Mouse (Mus musculus) lung, postnatal 36 days (tissue): ENCODE measurements at regions not wholly inside any gene's neighbourhood (a gene's known extent, or its start where the extent isn't known, plus 50 kb on each side); places are given as distances from the start of the nearest gene placed in this dataset.

ENCODE experiments used
- DNase-seq: peaks from one replicate; pipeline ENCODE4 v3.0.0; 2022; ENCODE audit warnings: mixed read lengths

DNA sequence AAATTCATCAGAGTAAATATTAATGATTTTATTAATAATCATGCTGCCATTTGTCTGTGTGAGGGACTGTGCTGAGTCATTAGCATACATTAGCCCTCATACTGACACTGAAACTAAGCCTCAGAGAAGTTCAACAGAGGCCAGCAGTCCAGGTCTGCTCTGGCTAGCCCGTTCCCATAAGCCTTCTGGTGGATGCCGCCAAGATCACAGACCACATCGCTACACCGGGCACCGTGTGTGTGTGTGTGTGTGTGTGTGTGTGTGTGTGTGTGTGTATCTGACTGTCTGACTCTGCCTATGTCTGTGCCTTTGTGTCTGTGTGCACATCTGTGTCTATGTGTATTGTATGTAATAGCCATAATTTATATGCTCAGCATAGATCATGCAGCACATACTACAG is 106.0 kb downstream of the Rpl14 start:
- DNase-seq: no peak

DNA sequence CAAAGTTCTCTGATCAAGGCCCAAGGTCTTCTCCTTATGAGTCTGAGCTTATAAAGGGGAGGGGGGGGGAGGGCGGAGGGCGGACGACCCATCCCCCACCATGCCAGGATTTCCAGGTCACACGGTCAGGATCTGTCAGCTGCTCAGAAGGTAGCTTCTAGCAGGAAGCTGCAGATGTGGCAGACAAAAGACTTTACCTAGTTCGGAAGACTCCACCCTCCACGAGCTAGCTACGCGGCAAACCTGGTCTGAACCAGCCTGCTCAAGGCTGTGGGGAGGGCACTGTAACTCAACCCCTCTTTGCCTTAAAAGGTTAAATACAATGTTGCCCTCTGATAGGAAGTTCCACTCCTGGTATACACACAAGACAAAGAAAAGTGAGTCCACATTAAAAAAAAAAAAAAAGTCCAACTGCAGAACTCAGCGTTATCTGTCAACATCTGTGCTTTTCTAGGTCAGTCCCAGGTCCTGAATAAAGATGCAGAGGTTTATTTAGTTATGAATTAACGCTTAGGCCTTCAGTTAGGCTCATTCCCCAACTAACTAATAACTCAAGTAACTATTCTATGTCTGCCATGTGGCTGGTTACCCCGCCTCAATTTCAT is 108.7 kb downstream of the Rpl14 start:
- DNase-seq: no peak

DNA sequence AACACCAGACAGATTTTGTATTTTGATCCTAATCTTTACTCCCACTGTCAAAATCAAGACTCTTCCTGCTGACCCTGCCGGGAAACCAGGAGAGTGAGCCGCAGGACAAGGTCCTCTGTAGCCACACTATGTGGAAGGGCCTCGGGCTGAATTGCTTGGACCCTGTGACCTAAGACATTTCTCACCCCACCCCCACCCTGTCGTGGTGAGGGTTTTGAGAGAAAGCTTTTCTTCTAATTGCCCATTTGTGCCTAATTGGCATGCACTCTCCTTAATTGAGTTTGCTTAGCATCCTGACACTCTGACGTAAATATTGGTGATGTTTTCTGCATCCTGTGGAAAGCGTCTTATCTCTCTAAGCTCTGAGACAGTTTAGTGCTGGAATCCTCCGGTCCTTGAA is 110.2 kb downstream of the Rpl14 start:
- no peak for DNase-seq

DNA sequence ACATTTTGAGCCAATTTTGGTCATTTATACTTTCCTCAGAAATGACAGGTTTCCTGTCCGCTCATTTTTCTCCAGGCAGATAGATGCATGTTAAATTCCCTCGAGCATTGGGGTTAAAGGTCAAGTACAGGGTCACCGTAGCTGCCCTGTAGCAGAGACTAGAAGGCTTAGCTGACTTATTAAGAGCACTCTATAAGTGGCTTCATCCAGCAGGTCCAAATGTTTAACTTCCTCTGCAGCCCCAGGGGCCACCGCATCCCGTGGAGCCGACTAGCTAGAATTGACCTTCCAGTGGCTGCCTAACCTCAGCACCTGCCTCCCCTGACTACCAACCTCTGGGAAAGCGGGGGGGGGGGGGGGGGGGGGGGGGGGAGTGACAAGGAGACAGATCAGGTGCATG is 114.7 kb downstream of the Rpl14 start:
- no peak for DNase-seq

DNA sequence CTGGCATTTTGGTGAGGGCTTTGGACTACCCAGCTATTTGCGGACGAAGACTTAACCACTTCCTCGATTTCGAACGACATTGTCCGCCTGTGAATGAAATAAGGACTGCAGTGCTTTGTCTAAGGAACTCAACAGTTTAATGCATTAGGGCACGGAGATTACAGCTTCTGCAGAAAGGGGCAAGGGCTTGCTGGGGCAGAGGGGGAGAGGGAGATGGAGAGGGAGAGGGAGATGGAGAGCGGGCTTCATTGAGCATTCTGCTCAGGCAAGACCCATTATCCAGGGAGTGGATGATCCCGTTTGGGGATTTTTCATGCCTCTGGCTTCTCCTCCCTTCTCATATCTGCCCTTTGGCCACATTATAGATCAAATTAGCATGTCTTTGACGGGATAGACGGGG is 117.8 kb downstream of the Rpl14 start:
- DNase-seq: no peak

DNA sequence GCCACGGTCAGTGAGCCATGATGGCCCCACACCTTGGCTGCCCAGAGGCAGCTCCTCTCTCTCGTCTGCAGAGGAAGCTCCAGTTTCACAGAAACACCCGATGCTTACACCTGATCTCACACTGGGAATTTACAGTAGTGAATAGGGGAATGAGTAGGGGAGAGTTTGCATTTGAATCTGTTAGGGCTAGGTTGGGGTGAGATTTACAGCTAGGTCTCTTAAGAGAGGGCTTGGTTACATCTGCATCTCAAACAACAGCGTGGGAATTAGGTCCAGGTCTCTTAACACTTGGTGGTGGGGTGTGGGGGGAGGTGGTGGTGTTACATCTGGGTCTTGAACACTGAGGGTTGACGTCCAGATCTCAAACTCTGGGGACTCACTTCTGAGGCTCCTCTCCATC is 119.3 kb downstream of the Rpl14 start:
- no peak for DNase-seq

DNA sequence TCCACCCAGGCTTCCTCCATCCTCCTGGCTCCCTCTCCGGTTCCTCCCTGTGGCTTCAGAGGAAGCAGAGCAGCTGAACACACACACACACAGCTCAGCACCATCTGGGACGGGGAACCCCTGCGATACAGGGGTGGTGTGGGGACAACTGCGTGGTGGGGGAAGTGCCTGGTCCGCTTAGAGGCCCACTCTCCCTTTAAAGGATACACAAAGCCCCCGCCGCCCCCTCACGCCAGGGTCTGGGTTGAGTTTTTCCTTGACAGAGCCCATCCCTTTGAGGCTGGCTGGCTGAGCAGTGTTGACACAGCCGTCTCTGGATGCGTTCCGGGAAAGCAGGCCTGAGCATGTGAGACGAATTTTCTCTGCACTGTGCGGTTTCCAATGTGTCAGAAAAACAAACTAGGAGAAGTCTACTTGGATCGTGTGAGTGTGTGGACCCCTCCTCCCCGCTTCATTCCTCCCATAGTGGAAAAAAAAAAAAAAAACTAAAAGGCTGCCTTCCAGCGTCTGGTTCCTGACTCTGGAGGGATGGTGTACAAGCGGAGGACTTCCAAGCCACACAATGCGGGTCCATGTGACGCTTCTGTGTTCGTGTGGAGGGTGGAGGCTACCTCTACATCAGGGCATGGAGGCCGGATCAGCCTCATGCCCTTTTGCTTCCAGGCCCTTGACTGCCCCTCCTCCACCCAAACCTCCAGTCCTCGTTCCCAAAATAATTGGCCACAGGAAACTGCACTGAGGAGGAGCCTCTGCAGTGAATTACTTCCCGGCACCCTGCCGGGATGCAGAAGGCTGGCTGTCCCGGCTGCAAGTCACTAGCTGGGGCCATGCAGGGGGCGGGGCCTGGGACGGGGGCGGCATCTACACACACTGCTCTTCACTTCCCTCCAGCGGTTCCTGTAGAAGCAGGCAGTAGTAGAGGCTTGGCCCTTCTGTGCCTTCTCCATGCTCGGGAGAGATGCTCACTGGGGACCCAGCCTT is 120.0 kb downstream of the Rpl14 start:
- peak; percentile 92 for DNase-seq

DNA sequence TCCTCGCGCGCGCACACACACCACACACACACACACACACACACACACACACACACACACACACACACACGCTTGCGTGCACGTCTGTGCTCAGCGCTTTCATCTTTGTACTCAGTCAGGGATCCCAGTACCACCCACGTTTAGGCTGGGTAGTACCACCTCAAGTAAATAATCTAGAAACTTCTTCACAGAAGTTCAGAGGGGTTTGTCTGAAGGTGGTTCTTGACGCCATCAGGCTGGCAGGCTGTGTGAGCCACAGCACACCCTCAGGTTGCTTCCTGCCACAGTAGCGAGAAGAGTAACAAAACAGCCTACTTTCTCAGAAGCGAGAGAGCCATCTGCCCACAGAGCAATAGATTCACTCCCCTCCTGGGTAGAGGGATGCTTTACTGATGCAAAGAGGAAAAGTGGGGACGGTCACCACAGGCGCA is 120.7 kb downstream of the Rpl14 start:
- no peak for DNase-seq

DNA sequence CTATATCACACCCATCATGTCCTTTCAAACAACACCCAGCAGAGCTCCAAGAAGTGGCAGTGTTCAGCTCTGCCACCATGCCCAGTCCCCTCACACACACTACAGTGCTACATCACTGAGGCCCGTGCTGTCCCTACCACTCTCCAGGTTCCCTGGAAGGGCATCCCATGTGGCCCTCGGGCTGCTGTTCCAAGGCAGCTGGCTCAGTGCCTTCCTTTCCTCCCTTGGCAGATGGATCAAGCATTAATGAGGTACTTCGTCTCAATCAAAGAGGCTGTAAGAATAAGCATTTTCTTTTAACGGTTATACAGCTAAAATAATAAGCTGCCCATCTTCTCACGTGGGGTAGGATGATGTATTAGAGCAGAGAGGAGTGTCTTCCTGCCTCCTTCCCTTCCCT is 123.2 kb downstream of the Rpl14 start:
- DNase-seq: no peak

DNA sequence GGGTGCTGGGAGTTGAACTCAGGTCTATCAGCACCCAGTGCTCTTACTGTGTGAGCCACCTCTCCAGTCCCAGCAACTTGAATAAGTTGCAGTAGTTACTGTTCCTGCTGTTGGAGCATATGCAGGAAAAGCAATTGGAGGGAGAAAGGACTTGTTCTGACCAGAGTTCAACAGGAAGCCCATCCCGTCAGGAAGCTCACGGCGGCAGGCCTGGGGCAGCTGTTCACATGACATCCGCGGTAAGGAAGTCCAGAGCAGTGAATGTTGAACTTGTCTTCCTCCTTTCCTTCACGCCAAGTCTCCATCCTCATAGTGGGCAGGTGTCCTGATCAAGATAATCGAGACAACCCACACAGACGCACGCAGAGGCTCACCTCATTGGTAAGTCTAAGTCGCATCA is 124.7 kb downstream of the Rpl14 start:
- DNase-seq: peak; percentile 49

DNA sequence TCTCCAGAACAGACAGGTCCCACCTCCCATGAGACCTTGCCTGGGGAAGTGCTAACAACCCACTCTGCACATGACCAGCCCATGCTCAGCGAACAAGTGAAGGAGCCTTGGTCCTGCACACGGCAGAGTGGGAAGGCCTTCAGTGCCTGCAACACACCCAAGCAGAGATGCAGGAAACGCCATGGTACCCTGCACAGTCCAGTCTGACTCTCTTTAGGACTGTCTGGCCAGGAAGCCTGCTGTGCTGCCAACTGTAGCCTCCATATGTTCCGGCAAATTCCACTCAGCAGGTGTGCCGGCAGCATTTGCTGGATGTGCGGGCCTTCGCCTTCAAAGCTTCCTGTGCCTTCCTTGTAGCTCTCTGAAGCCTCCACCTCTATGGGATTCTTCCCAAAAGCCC is 126.5 kb downstream of the Rpl14 start:
- no peak for DNase-seq

DNA sequence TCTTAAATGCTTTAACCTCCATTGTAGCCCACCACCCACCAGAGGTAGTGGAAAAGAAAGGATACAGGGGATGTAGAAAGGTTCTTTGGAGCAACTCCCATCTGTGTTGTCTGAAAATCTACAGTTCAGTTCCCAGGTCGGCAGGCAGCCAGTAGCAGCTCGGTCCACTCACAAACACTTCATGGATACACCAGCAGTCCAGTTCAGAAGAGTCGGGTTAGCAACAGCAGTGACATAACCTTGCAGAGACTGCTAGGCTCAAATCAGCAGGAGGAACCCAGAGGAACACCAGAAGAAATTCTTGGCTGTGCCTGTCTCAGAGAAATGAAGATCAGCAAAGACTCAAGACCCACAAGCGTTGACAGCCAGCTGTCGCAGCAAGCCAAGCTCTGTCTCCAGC is 128.5 kb downstream of the Rpl14 start:
- DNase-seq: peak; percentile 68

DNA sequence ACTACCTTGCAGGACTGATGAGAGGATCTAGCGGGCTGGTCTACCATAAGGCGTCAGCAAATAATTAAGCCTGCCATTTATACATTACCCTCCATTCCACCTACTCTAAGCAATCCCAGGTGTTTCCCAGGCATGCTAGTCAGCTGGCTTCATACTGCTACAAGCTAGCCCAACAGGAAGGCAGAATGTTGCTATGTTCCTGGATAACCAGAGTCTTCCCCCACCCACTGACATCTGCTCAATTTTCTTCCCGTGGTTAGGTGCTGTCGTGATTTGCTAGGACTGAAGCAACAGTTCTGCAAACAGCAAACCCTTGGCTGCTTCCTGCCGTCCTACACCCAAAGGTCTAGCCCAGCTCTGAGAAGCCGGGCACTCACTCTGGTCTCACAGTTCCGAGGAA is 131.6 kb downstream of the Rpl14 start:
- no peak for DNase-seq

DNA sequence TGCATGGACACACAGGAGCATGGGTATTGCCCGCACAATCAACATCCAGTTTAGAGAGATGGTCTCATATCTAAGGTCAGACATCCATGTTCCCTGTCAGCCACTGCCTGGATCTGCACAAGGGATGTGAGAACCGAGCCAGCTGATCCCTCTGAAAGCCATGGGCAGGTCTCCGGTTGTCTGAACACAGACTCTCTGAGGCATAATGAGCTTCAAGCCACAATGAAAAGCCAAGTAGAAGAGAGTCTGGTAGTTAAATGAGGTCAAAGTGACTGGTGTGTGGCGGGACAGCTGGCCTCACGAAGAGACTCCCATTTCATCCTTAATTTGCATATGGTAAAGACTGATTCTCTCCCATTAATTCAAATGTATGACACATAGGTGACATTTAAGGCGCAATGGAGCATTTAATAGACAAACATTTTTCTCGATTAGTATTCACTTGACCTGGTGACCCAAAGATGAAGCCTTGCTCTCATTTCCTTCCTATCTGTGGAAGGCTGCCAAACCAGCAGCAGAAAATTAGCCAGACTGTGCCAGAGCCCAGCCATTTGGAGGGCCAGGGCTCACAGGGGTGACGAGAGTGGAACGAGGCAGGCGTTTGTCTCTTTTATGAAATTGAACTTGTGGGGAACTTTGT is 132.2 kb downstream of the Rpl14 start:
- DNase-seq: peak; percentile 44

DNA sequence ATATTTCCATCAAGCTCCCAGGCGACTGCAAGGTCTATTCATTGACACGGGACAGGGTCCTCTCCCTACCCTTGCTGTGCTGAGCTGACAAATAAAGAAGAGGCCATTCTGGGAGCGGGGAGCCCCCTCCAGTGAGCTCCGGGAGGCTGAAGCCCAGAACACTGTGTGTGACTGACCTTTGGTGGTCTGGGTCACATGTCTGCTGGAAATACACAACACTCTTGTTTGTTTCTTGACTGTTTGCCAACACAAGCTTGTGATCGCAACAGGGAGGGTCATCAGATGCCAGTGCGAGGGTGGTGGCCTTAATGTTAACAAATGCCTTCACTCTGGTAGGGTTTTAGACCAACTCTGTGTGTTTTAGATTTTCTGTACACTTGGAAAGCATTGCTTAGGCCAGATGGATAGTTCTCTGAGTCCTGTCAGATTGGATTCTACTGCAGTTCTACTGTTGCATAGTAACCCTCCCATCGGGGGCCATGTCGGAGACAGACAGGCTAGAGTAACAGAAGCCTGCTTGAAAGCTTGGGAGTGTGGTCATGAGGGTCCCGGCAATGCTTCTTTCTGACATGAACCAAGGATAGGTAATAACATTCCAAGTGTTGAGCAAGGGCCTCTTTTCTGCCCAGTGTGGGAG is 135.4 kb downstream of the Rpl14 start:
- peak; percentile 25 for DNase-seq

DNA sequence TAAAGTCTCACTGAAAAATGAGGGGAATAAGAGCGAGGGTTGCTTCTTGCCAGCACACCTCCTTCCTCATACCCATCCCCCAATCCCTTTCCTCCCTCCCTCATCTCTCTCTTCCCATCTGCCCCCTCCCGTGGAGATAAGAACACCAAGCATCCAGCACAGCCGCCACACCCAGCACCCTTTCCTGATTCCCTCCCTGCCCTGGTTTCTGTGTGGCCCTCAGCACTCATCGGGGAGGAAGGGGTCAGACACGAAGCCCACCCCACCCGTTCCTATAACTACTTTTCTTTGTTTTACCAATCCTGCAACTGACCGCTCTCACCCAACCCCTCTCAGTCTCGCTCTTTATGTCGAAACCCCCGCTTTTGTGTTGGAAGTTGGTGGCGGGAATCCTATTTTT is 137.3 kb downstream of the Rpl14 start:
- peak; percentile 21 for DNase-seq

DNA sequence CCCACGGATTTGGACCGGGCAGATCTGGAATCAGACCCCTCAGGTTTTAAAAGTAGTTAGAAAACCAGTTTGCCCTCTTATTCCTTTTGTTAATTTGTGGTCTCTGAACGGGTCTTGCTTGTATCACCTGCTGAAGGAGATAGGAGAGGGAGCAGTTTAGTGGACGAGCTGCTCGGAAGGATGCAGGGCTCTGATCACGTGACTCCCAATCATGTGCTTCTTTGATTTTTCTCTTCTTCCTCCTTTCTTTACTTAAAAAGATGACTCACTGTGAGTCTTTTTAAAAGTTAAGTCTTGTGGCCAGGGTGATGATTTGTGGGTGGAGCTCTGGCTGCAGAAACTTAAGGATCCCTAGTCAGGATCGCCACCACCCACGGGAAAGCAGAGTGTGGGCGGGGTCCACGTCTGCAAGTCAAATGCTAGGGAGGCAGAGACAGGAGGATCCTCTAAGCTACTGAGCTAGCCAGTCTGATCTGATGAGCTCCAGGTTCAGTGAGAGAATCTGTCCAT is 138.0 kb downstream of the Rpl14 start:
- DNase-seq: peak; percentile 28

DNA sequence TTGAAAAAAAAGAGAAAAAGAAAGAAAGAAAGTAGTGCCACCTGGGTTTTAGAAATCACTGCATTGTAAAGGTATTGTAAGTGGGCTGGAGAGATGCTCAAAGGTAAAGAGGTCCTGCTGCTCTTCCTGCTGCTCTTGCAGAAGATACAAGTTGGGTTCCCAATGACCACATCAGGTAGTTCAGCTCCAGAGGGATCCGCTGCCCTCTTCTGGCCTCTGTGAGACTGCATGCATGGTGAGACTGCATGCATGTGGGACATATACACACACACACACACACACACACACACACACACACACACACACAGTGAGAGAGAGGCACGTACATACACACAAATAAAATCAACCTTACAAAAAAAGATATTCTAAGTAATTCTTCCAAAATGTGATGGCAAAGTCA is 141.7 kb downstream of the Rpl14 start:
- DNase-seq: no peak

DNA sequence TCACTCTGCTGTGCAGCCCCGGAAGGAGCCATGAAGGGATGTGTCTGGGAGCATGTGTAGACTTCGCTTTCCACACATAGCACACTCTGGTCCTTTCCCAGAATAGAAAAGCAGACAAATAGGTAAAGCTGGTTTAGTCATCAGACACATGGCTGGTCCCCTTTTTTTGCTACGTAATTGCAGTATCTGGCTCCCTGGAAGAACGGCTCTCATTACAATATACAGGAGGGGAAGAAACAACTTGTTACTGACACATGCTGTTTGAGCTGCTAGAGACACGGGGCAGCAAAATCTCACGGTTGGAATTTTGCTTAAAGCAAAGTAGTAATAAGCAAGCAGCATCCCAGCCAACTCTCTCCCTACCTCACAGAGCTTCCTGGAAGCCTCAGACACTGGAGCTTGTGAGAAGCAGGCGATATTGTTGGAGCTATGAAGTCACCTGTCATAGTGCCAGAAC is 144.4 kb downstream of the Rpl14 start:
- DNase-seq: no peak

DNA sequence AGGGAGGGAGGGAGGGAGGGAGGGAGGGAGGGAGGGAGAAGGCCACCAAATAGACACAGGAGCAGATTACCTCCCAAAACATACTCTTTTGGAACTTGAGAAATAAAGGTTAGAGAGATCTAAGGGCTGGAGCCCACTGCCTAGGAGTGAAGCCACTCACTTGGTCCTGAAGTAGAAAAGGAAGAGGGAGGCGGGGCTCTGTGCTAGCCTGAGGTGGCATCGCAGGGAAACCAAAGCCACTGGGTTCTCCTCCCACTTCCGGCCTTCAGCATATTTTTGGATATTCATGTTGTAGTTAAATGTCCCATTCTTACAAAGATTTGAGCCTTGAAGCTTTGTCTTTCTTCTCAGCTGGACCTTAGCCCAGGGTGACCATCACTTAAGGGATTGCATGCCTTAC is 147.6 kb downstream of the Rpl14 start:
- DNase-seq: no peak

DNA sequence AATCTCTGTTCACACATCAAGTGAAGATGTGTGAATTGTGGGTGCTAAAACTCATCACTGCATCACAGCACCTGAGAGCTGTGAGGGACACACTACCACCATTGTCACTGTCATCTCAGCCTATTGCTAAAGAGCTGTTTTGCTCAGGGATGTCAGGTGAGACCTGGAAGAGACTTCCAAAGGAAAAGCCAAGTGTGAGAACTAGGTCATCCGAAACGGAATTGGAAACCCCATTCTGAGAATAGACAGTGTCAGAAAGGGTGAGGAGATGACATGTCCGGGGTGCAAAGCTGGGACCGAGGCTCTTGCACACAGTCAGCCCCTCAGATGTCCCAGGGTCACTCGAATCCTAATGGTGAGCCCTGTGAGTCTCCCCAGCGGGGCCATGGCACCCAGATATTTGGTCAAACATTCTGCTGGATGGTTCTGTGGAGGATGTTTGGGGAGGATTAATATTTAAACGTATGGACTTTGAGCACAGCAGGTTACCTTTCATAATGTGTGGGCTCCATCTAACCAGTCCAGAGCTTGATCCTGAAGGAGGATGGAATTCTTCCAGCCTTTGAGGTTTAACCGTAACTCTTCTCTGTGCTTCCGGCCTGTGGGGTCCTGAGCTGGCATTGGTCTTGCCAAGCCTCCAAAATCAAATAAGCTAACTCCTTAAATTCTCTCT is 150.3 kb downstream of the Rpl14 start:
- no peak for DNase-seq

DNA sequence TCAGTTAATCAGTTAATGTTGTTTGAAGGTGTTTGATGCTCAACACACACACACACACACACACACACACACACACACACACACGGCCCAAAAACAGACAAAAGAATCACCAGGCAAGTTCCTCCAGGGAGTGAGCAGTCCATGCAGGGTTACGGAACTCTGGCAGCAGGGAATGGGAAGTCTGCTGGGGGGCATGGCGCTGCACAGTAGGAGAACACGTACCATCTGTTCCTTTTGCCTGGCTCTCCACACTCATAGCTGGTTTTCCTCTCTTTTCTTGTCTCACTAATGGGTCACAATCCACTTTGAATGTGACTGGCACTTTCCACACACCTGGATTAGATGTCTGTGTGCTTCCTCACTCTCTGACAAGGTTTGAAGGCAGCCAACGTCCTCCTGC is 151.8 kb downstream of the Rpl14 start:
- DNase-seq: no peak
